Mouse (Mus musculus) bone marrow macrophage, adult 2 months (primary cell): ENCODE measurements around the gene Mcts1. TPM values are rescaled to one million over a fixed set of nuclear protein-coding genes. Genes with fewer than 3 reads are reported as not detected.

Experiments used
- H3K27ac ChIP-seq: 2 replicates; pipeline ENCODE4 v1.5.1; 2012; ENCODE audit warnings: low read depth, low read length; ENCODE audit not compliant: insufficient read depth
- H3K4me1 ChIP-seq: 2 replicates; pipeline ENCODE4 v1.6.1; 2012; ENCODE audit warnings: low read length; ENCODE audit not compliant: control insufficient read depth, insufficient read depth
- H3K4me3 ChIP-seq: 2 replicates; pipeline ENCODE4 v1.5.1; 2012; ENCODE audit warnings: mild to moderate bottlenecking, low read length, moderate library complexity; ENCODE audit not compliant: insufficient read depth
- CTCF ChIP-seq: IDR thresholded peaks from 2 replicates; pipeline ENCODE4 v1.5.1; 2012; ENCODE audit warnings: low read depth, mild to moderate bottlenecking, low read length, moderate library complexity
- POLR2A ChIP-seq: IDR thresholded peaks from 2 replicates; pipeline ENCODE4 v1.6.1; 2012; ENCODE audit warnings: mild to moderate bottlenecking, low read depth, low read length, borderline replicate concordance
- polyA plus RNA-seq: library from polyadenylated mRNA; stranded (reverse); fragments of >200 nt; gene quantifications from 2 replicates; pipeline ENCODE4 v1.2.4, GENCODE M21; 2012; ENCODE audit not compliant: missing spikeins, insufficient read depth, insufficient read length

Gene Mcts1
- polyA plus RNA-seq, 1 experiment, result 149 TPM

- Histone ChIP-seq H3K4me3 (no peak overlapping the region), H3K4me1 (no peaks in the 10 kb centered on the region), H3K27ac (no peak overlapping the region)
- no peak for TF ChIP-seq CTCF
- no peak for TF ChIP-seq POLR2A
Measured at GRCm38 (mm10) chrX:38654681-38655080, 54.3 kb downstream of the Mcts1 start.

GRCm38 (mm10) chrX:38656206-38656883 lies 56.0 kb downstream of the Mcts1 start:
- no peak overlapping the region for H3K27ac ChIP-seq
- TF ChIP-seq CTCF (no peak), POLR2A (no peak)

More at GRCm38 (mm10) chrX:38656206-38656883, 56.0 kb downstream of the Mcts1 start:
- Histone ChIP-seq H3K4me3 (no peak overlapping the region), H3K4me1 (no peaks in the 10 kb centered on the region)

Other genes starting within 250 kb of the Mcts1 start
- gene Lamp2, start 144.1 kb upstream of the Mcts1 start, polyA plus RNA-seq, result 673 and 727 TPM in 2 replicates
- gene Cul4b, start 24.4 kb upstream of the Mcts1 start, polyA plus RNA-seq, result 23.6 and 23.9 TPM in 2 replicates
- 27.8 and 28.0 TPM in 2 replicates for gene C1galt1c1, start 34.5 kb downstream of the Mcts1 start, polyA plus RNA-seq
- not detected in 2 replicates for gene 6030498E09Rik, start 172.1 kb downstream of the Mcts1 start, polyA plus RNA-seq